9 mouse cellular contexts compared by ENCODE assay signal in genomic region chr2:29016599-29017587, GRCm38 (mm10). TPM values are rescaled to one million over a fixed set of nuclear protein-coding genes. Genes with fewer than 3 reads are reported as not detected.
DNase-seq lines count a peak whose midpoint lies in the region; ATAC-seq and TF ChIP-seq lines count a peak whose summit lies in the region.
"Had no signal": no experiment of that assay in that cellular context is flagged by ENCODE, and none has a peak within 500 bp of the region (broad histone marks: within the 10 kb centered on the region; RNA-seq: fewer than 3 reads in every experiment).

No protein-coding gene starts in this region.

- no peak overlapping the region for H3K9ac ChIP-seq in lung, postnatal 0 days (replicated peaks; ENCODE audit: low read depth)
- no peak overlapping the region; the same call in 1 of the 2 replicates for H3K9ac ChIP-seq in hindbrain, postnatal 0 days (replicated peaks; ENCODE audit: low read length)

- no peak for TF ChIP-seq CTCF in lung, postnatal 0 days (IDR thresholded peaks at IDR 0.05)
- no peak for TF ChIP-seq CTCF in hindbrain, postnatal 0 days (IDR thresholded peaks at IDR 0.05; ENCODE audit: low read depth)
- no peak for TF ChIP-seq CTCF in thymus, adult 2 months (IDR thresholded peaks at IDR 0.05; ENCODE audit: borderline replicate concordance, control insufficient read depth, extremely low read depth, insufficient read depth, low read length, poor library complexity)

- no peaks in the 10 kb centered on the region for H3K27me3 ChIP-seq in lung, postnatal 0 days (replicated peaks; ENCODE audit: insufficient read depth, low read length)
- H3K27me3 ChIP-seq in embryonic facial prominence, embryonic 10.5 days (replicated peaks; ENCODE audit: low read depth, poor library complexity, severe bottlenecking), result peaks cover 63% of the 10 kb centered on the region
- H3K27me3 ChIP-seq in hindbrain, postnatal 0 days (ENCODE audit: insufficient read depth, low read length), result no peaks in the 10 kb centered on the region
- no peaks in the 10 kb centered on the region for H3K27me3 ChIP-seq in thymus, adult 2 months (ENCODE audit: control insufficient read depth, insufficient read depth, low read length)

- H3K4me3 ChIP-seq in lung, postnatal 0 days (ENCODE audit: low read depth, low read length), result no peak overlapping the region
- peak overlapping the region; percentile 25 for H3K4me3 ChIP-seq in embryonic facial prominence, embryonic 10.5 days
- no peak overlapping the region for H3K4me3 ChIP-seq in hindbrain, postnatal 0 days (ENCODE audit: low read length)
- no peak overlapping the region for H3K4me3 ChIP-seq in thymus, adult 2 months (ENCODE audit: control insufficient read depth, insufficient read depth, low read length)

- no peak overlapping the region for H3K27ac ChIP-seq in lung, postnatal 0 days (ENCODE audit: low read length)
- H3K27ac ChIP-seq in embryonic facial prominence, embryonic 10.5 days (replicated peaks), result peak overlapping the region; percentile 61
- peak overlapping the region; percentile 34; the same call in 1 of the 2 replicates for H3K27ac ChIP-seq in hindbrain, postnatal 0 days
- H3K27ac ChIP-seq in thymus, adult 2 months (ENCODE audit: control insufficient read depth, insufficient read depth, low read length), result no peak overlapping the region

- no peaks in the 10 kb centered on the region for H3K9me3 ChIP-seq in lung, postnatal 0 days (ENCODE audit: low read length)
- no peaks in the 10 kb centered on the region for H3K9me3 ChIP-seq in embryonic facial prominence, embryonic 10.5 days
- no peaks in the 10 kb centered on the region for H3K9me3 ChIP-seq in hindbrain, postnatal 0 days (ENCODE audit: low read length)

- no peaks in the 10 kb centered on the region for H3K4me1 ChIP-seq in lung, postnatal 0 days (ENCODE audit: insufficient read depth, low read depth, low read length)
- peaks cover 13% of the 10 kb centered on the region for H3K4me1 ChIP-seq in embryonic facial prominence, embryonic 10.5 days
- peaks cover 4% of the 10 kb centered on the region; the same call in 1 of the 2 replicates for H3K4me1 ChIP-seq in hindbrain, postnatal 0 days (ENCODE audit: insufficient read depth, low read length)
- H3K4me1 ChIP-seq in thymus, adult 2 months (replicated peaks; ENCODE audit: control insufficient read depth, insufficient read depth, low read length), result no peaks in the 10 kb centered on the region

- TF ChIP-seq POLR2A in thymus, adult 2 months (IDR thresholded peaks at IDR 0.05; ENCODE audit: control insufficient read depth, extremely low read depth, insufficient read depth, low read length, poor library complexity), result no peak

- peak; percentile 12 for DNase-seq in lung, postnatal 0 days (ENCODE audit: low spot score)
- DNase-seq in lung, adult 18-20 months, result no peak
- peak; percentile 35 for DNase-seq in embryonic facial prominence, embryonic 10.5 days (ENCODE audit: low spot score)
- peak; percentile 64 for DNase-seq in hindbrain, postnatal 0 days (ENCODE audit: low spot score)
- no peak for DNase-seq in ovary, postnatal 14 days (ENCODE audit: low spot score)
- no peak for DNase-seq in thymus, adult 2 months
- DNase-seq in frontal cortex, adult 2 months (ENCODE audit: extremely low spot score in 1 of 2, low spot score in 1 of 2), result no peak
- DNase-seq: gastrocnemius, postnatal 14 days; thymus, postnatal 36 days had no signal

- TF ChIP-seq EP300 in lung, postnatal 0 days (IDR thresholded peaks at IDR 0.05), result no peak

- 58% methylated on average over 27 of the region's 27 CpGs for WGBS in lung, postnatal 0 days
- WGBS in embryonic facial prominence, embryonic 10.5 days, result 55% methylated on average over 27 of the region's 27 CpGs
- WGBS in hindbrain, postnatal 0 days, result 41% methylated on average over 27 of the region's 27 CpGs
- 53% methylated on average over 27 of the region's 27 CpGs for WGBS in thymus, adult 2 months

- no peak for ATAC-seq in lung, postnatal 0 days
- ATAC-seq in hindbrain, postnatal 0 days, result peak; percentile 73

- H3K4me2 ChIP-seq in lung, postnatal 0 days (replicated peaks; ENCODE audit: low read depth, low read length), result no peak overlapping the region
- peak overlapping the region; percentile 23; the same call in 1 of the 2 replicates for H3K4me2 ChIP-seq in hindbrain, postnatal 0 days (ENCODE audit: low read depth, low read length)

- H3K36me3 ChIP-seq in lung, postnatal 0 days (ENCODE audit: insufficient read depth, low read length), result no peaks in the 10 kb centered on the region
- no peaks in the 10 kb centered on the region for H3K36me3 ChIP-seq in embryonic facial prominence, embryonic 10.5 days (replicated peaks)
- H3K36me3 ChIP-seq in hindbrain, postnatal 0 days (ENCODE audit: insufficient read depth, low read length), result no peaks in the 10 kb centered on the region
- H3K36me3 ChIP-seq in thymus, adult 2 months (ENCODE audit: control insufficient read depth, insufficient read depth, low read length), result no peaks in the 10 kb centered on the region

RNA-seq across cellular contexts. Expression of gene Cfap77, which starts 38.0 kb away (rescaled TPM):
- polyA plus RNA-seq in lung, postnatal 0 days (2015; fragmentation: Nextera tagmentation; extraction: Ambion mirVana), result 1.2 and 1.8 TPM in 2 replicates
- polyA plus RNA-seq in embryonic facial prominence, embryonic 10.5 days (2016; fragmentation: Nextera tagmentation; extraction: Ambion mirVana), result 0.75 and 1.2 TPM in 2 replicates
- 0.58 and 0.83 TPM in 2 replicates for total RNA-seq in hindbrain, postnatal 0 days (2014; rRNA removed)
- 0.96 and 1.1 TPM in 2 replicates for polyA plus RNA-seq in hindbrain, postnatal 0 days (2015; fragmentation: Nextera tagmentation; extraction: Ambion mirVana)
- polyA plus RNA-seq in thymus, adult 2 months (2012; rRNA removed), result 0.38 and 0.48 TPM in 2 replicates
- polyA plus RNA-seq in frontal cortex, adult 2 months (2012; rRNA removed), result 0.14 and 0.17 TPM in 2 replicates
- total RNA-seq: gastrocnemius, postnatal 14 days had no signal

RNA-seq across cellular contexts. Expression of gene Ttf1, which starts 43.2 kb away (rescaled TPM):
- polyA plus RNA-seq in lung, postnatal 0 days (2015; fragmentation: Nextera tagmentation; extraction: Ambion mirVana), result 6.9 and 8.5 TPM in 2 replicates
- polyA plus RNA-seq in embryonic facial prominence, embryonic 10.5 days (2016; fragmentation: Nextera tagmentation; extraction: Ambion mirVana), result 10.4 and 13.9 TPM in 2 replicates
- 3.9 and 4.6 TPM in 2 replicates for total RNA-seq in hindbrain, postnatal 0 days (2014; rRNA removed)
- 3.3 and 5.2 TPM in 2 replicates for polyA plus RNA-seq in hindbrain, postnatal 0 days (2015; fragmentation: Nextera tagmentation; extraction: Ambion mirVana)
- 12.2 and 12.7 TPM in 2 replicates for polyA plus RNA-seq in thymus, adult 2 months (2012; rRNA removed)
- polyA plus RNA-seq in frontal cortex, adult 2 months (2012; rRNA removed), result 11.3 and 16.5 TPM in 2 replicates

Comparison
In these comparisons a context has a peak if more than half of its experiments do, and no peak if none do; other contexts are left out.
1. DNase-seq: peak in lung, postnatal 0 days (single experiment), embryonic facial prominence, embryonic 10.5 days (single experiment) and hindbrain, postnatal 0 days (single experiment); none in lung, adult 18-20 months (0 of 2), ovary, postnatal 14 days (single experiment), thymus, adult 2 months (single experiment) and frontal cortex, adult 2 months (0 of 2).
2. H3K27ac ChIP-seq: peak in embryonic facial prominence, embryonic 10.5 days (single experiment) and hindbrain, postnatal 0 days (single experiment); none in lung, postnatal 0 days (single experiment) and thymus, adult 2 months (single experiment).